Mouse (Mus musculus) liver, postnatal 0 days (tissue): Measurements from ENCODE around the gene Mef2d.

Experiments used
- CTCF ChIP-seq: sonication (generic); IDR thresholded peaks from 2 replicates; pipeline ENCODE4 v1.5.1; 2016; ENCODE audit warnings: antibody characterized with exemption, low read depth
- EP300 ChIP-seq: IDR thresholded peaks from 2 replicates; pipeline ENCODE4 v1.6.1; 2016; ENCODE audit warnings: antibody characterized with exemption, low read depth, mild to moderate bottlenecking

- TF ChIP-seq CTCF = no peak
- no peak for TF ChIP-seq EP300
Observed at GRCm38 (mm10) chr3:88203999-88204700, 62.0 kb downstream of the Mef2d start.
